Mouse (Mus musculus) limb, embryonic 11.5 days (tissue): ENCODE measurements around the gene Pde4d. TPM values are rescaled to one million over a fixed set of nuclear protein-coding genes. Genes with fewer than 3 reads are reported as not detected.

Source experiments
- ATAC-seq: fragments of 200-750 bp; cut with Nextera tagmentation; 2 replicates; pipeline ENCODE4 v1.8.0; 2017; ENCODE audit warnings: low read depth; ENCODE audit not compliant: insufficient number of reproducible peaks, low FRiP score, low TSS enrichment
- DNase-seq: peaks from one replicate; pipeline ENCODE4 v3.0.0-alpha.2; 2015; ENCODE audit warnings: low spot score
- H3K27ac ChIP-seq: fragments of 300-500 bp; sonication (generic); replicated peaks from 2 replicates; pipeline ENCODE4 v1.5.1; 2014; ENCODE audit warnings: low read depth, mild to moderate bottlenecking, low read length
- H3K27me3 ChIP-seq: fragments of 300-500 bp; sonication (generic); 2 replicates; pipeline ENCODE4 v1.6.1; 2014; ENCODE audit warnings: mild to moderate bottlenecking, low read length, mixed read lengths; ENCODE audit not compliant: control insufficient read depth, insufficient read depth
- H3K36me3 ChIP-seq: fragments of 300-500 bp; sonication (generic); 2 replicates; pipeline ENCODE4 v1.6.1; 2014; ENCODE audit warnings: mild to moderate bottlenecking, low read length, moderate library complexity, mixed read lengths; ENCODE audit not compliant: control insufficient read depth, insufficient read depth
- H3K4me1 ChIP-seq: fragments of 300-500 bp; sonication (generic); 2 replicates; pipeline ENCODE4 v1.6.1; 2014; ENCODE audit warnings: low read length, mixed read lengths; ENCODE audit not compliant: control insufficient read depth, insufficient read depth
- H3K4me2 ChIP-seq: fragments of 300-500 bp; sonication (generic); 2 replicates; pipeline ENCODE4 v1.6.1; 2014; ENCODE audit warnings: low read depth, mild to moderate bottlenecking, moderate library complexity; ENCODE audit not compliant: severe bottlenecking
- H3K4me3 ChIP-seq: fragments of 300-500 bp; sonication (generic); 2 replicates; pipeline ENCODE4 v1.5.1; 2014; ENCODE audit warnings: low read depth, low read length
- H3K9ac ChIP-seq: fragments of 300-500 bp; sonication (generic); 2 replicates; pipeline ENCODE4 v1.6.1; 2014; ENCODE audit warnings: mild to moderate bottlenecking, low read length
- H3K9me3 ChIP-seq: fragments of 300-500 bp; sonication (generic); 2 replicates; pipeline ENCODE4 v1.6.1; 2016; ENCODE audit warnings: low read length; ENCODE audit not compliant: control insufficient read depth
- WGBS: fragments of 180-500 bp; shearing (Covaris S2); extraction: QIAGEN DNeasy Blood & Tissue Kit; methylation state at CpG from one replicate; pipeline ENCODE4 v1.1.7; 2014; 5-methylcytosine and 5-hydroxymethylcytosine counted together
- polyA plus RNA-seq: library from polyadenylated mRNA; unstranded; fragments of >200 nt; fragmentation: Nextera tagmentation; extraction: Ambion mirVana; gene quantifications from 2 replicates; pipeline ENCODE4 v1.2.1, GENCODE M21; 2014

The Pde4d gene
- polyA plus RNA-seq, 1 experiment from 2014 or later: 13.3 TPM

GRCm38 (mm10) chr13:109219019-109219725, 769.4 kb downstream of the Pde4d start:
- no peak for ATAC-seq
- Histone ChIP-seq H3K4me3 (no peak overlapping the region), H3K9me3 (no peaks in the 10 kb centered on the region), H3K27ac (no peak overlapping the region), H3K36me3 (no peaks in the 10 kb centered on the region), H3K4me1 (no peaks in the 10 kb centered on the region), H3K9ac (no peak overlapping the region), H3K27me3 (no peaks in the 10 kb centered on the region), H3K4me2 (no peak overlapping the region)
- 82% methylated on average over 8 of the region's 8 CpGs for whole genome bisulfite sequencing
- DNase-seq: peak; percentile 20

DNA sequence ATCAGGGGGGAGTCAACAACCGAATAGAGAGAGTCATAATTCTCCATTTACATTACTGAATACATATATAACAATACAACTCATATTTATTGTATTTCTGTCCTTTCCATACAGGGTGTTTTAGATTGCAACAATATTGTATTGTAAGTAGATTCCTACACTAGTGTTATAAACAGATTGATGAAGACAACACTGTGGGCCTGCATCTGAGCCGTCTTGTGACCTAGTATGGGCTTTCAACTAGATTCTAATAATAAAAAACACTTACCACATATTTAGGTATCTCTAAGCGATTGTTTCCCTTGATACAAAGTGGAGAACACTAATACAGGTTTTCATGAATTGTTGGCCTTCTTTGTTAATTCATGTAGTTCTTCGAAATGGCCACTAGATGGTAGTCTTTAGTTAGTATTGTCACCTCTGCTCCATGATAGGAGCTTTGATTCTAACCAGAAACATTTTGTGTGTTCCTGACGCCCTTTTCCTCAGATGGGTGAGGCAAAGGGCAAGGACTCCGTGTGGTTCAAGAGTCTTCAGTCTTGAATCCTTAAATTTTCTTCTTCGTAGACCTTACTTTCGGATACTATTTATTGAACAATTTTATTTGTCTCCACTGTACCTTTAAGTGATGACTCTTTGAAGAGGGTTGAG, 779.3 kb downstream of the Pde4d start:
- H3K4me3 ChIP-seq: no peak overlapping the region
- H3K4me1 ChIP-seq: peaks cover 5% of the 10 kb centered on the region; the same call in 1 of the 2 replicates
- H3K4me2 ChIP-seq: peak overlapping the region; percentile 4; the same call in 1 of the 2 replicates
- H3K27me3 ChIP-seq: no peaks in the 10 kb centered on the region
- H3K9ac ChIP-seq: no peak overlapping the region
- no peak overlapping the region for H3K27ac ChIP-seq
- WGBS: 26% methylated on average over 8 of the region's 8 CpGs
- ATAC-seq (peak; percentile 62; the same call in 1 of the 2 replicates), DNase-seq (no peak)
- H3K36me3 ChIP-seq: no peaks in the 10 kb centered on the region
- no peaks in the 10 kb centered on the region for H3K9me3 ChIP-seq

DNA sequence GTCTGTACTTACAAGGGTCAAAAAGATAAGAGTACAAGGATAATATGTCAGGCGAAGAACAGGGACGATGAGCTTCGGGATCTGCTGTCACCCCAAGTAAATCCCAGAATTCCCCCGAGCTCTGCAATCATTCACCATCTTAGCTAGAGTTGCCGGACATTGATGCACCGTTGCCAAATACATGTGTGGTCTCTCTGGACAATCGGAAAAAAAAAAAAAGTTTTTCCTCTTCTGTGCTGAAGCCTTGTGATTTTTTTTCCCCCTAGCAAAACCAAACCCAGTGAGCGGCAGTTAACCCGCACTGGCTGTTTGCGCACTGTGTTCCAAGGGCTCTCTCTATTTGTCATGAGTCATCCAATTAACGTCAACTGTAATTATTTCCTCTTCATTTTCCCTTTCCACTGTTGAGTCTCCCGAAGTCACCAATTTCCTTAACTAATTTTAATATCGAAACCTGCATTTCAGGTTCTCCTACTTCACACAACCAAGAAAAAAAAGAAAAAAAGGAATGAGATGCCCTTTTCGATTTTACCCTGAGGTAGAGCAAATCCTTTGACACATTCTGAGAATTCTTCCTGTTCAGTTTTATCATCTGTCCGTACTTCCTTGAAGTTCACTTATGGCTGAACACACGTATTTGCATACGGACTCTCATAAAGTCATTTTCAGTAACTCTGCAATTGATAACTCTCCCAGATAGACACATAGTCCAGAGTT, 780.0 kb downstream of the Pde4d start:
- no peaks in the 10 kb centered on the region for H3K9me3 ChIP-seq
- no peaks in the 10 kb centered on the region for H3K36me3 ChIP-seq
- H3K4me3 ChIP-seq: no peak overlapping the region
- H3K27me3 ChIP-seq: no peaks in the 10 kb centered on the region
- no peak for ATAC-seq
- 54% methylated on average over 17 of the region's 17 CpGs for WGBS
- no peak for DNase-seq
- peaks cover 8% of the 10 kb centered on the region; the same call in 1 of the 2 replicates for H3K4me1 ChIP-seq
- H3K9ac ChIP-seq: no peak overlapping the region
- H3K4me2 ChIP-seq: peak overlapping the region; percentile 4; the same call in 1 of the 2 replicates
- H3K27ac ChIP-seq: no peak overlapping the region

DNA sequence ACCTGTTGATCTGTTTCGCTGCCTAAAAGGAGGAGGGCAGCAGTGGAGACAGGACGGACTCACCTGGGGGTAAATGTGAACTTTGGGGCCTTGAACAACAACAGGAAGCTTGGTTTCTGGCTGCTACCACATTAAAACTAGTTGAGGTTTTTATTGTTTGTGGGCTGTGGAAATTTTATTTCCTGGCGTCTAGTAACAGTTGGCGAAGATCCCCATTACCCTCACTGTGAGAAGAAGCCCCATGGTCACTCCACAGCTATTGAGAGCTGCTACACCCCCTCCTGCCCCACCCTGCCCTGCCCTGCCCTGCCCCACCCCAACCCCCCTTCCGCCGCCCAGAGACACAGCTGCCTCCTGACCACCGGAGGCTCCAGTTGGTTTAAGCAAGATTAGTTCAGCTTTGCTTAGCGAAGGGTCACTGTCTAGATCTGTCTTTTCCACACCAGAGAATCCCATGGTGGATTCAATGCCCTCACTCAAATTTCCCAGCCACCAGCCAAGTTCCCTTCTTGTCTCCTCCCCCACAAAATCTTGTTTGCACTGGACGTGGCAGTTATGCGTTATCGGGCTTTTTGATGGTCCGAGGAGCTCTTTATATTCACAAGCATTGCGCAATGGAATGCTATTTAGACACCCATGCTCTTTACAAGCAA, 780.7 kb downstream of the Pde4d start:
- no peak overlapping the region for H3K27ac ChIP-seq
- DNase-seq (no peak), ATAC-seq (no peak)
- no peaks in the 10 kb centered on the region for H3K27me3 ChIP-seq
- no peak overlapping the region for H3K9ac ChIP-seq
- H3K4me3 ChIP-seq: no peak overlapping the region
- 65% methylated on average over 13 of the region's 13 CpGs for WGBS
- no peak overlapping the region for H3K4me2 ChIP-seq
- peaks cover 8% of the 10 kb centered on the region; the same call in 1 of the 2 replicates for H3K4me1 ChIP-seq
- H3K36me3 ChIP-seq: no peaks in the 10 kb centered on the region
- no peaks in the 10 kb centered on the region for H3K9me3 ChIP-seq

- WGBS: 78% methylated on average over 18 of the region's 18 CpGs
- Histone ChIP-seq H3K27me3 (no peaks in the 10 kb centered on the region), H3K4me1 (peaks cover 8% of the 10 kb centered on the region; the same call in 1 of the 2 replicates), H3K4me3 (no peak overlapping the region), H3K9ac (no peak overlapping the region), H3K4me2 (no peak overlapping the region), H3K9me3 (no peaks in the 10 kb centered on the region), H3K27ac (no peak overlapping the region), H3K36me3 (no peaks in the 10 kb centered on the region)
- ATAC-seq (no peak), DNase-seq (no peak)
These were observed 782.2 kb downstream of the Pde4d start for GRCm38 (mm10) chr13:109231848-109232460.

DNA sequence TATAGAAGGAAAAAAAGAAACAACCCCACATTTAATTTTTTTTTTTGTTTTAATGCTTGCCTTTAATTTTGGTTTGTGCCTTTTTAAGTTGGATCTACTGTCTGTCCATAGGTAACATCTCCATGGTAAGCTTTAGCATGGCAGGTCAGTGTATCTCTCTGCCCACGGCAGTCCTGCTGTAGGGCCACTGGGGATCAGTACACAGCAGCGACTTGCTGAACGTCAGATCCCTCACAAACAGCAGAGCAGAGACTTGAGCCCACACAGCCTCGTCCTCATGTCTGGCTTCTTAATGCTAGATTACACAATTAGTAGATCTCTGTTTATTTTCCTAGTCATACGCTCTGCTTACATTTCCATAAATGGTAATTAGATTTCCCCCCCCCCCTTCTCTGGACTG, 782.8 kb downstream of the Pde4d start:
- WGBS: 84% methylated on average over 5 of the region's 5 CpGs
- Histone ChIP-seq H3K9ac (no peak overlapping the region), H3K4me3 (no peak overlapping the region), H3K27me3 (no peaks in the 10 kb centered on the region), H3K27ac (no peak overlapping the region), H3K9me3 (no peaks in the 10 kb centered on the region), H3K4me2 (no peak overlapping the region), H3K4me1 (peaks cover 8% of the 10 kb centered on the region; the same call in 1 of the 2 replicates), H3K36me3 (no peaks in the 10 kb centered on the region)
- ATAC-seq (no peak), DNase-seq (no peak)

- ATAC-seq (no peak), DNase-seq (no peak)
- no peak overlapping the region for H3K27ac ChIP-seq
- no peaks in the 10 kb centered on the region for H3K27me3 ChIP-seq
- no peaks in the 10 kb centered on the region for H3K9me3 ChIP-seq
- no peak overlapping the region for H3K9ac ChIP-seq
- no peak overlapping the region for H3K4me3 ChIP-seq
- WGBS: 34% methylated on average over 5 of the region's 5 CpGs
- H3K36me3 ChIP-seq: no peaks in the 10 kb centered on the region
- no peak overlapping the region for H3K4me2 ChIP-seq
- peaks cover 9% of the 10 kb centered on the region; the same call in 1 of the 2 replicates for H3K4me1 ChIP-seq
These were observed 784.3 kb downstream of the Pde4d start for GRCm38 (mm10) chr13:109233911-109234613.
